Mouse (Mus musculus) liver, embryonic 16.5 days (tissue): ENCODE data around the gene Acot1. TPM values are rescaled to one million over a fixed set of nuclear protein-coding genes. Genes with fewer than 3 reads are reported as not detected.

Source experiments
- ATAC-seq: fragments of 200-750 bp; cut with Nextera tagmentation; 2 replicates; pipeline ENCODE4 v1.8.0; 2017; ENCODE audit warnings: low read depth, mild to moderate bottlenecking, moderate number of reproducible peaks, moderate library complexity
- H3K27ac ChIP-seq: fragments of 300-500 bp; sonication (generic); 2 replicates; pipeline ENCODE4 v1.5.1; 2014; ENCODE audit warnings: mild to moderate bottlenecking, low read length
- H3K27me3 ChIP-seq: fragments of 300-500 bp; sonication (generic); 2 replicates; pipeline ENCODE4 v1.6.1; 2014; ENCODE audit warnings: low read depth, low read length, mixed read lengths; ENCODE audit not compliant: control insufficient read depth, insufficient read depth
- H3K36me3 ChIP-seq: fragments of 300-500 bp; sonication (generic); 2 replicates; pipeline ENCODE4 v1.6.1; 2014; ENCODE audit warnings: mild to moderate bottlenecking; ENCODE audit not compliant: control insufficient read depth, insufficient read depth
- H3K4me1 ChIP-seq: fragments of 300-500 bp; sonication (generic); 2 replicates; pipeline ENCODE4 v1.6.1; 2014; ENCODE audit warnings: low read depth, low read length, mixed read lengths; ENCODE audit not compliant: control insufficient read depth
- H3K4me2 ChIP-seq: fragments of 300-500 bp; sonication (generic); 2 replicates; pipeline ENCODE4 v1.6.1; 2014; ENCODE audit warnings: low read depth, low read length, mixed read lengths
- H3K4me3 ChIP-seq: fragments of 300-500 bp; sonication (generic); 2 replicates; pipeline ENCODE4 v1.5.1; 2014; ENCODE audit warnings: low read depth, mild to moderate bottlenecking, low read length
- H3K9ac ChIP-seq: fragments of 300-500 bp; sonication (generic); 2 replicates; pipeline ENCODE4 v1.6.1; 2014; ENCODE audit warnings: low read depth, low read length
- H3K9me3 ChIP-seq: fragments of 300-500 bp; sonication (generic); replicated peaks from 2 replicates; pipeline ENCODE4 v1.6.1; 2016; ENCODE audit warnings: low read length; ENCODE audit not compliant: control insufficient read depth
- WGBS: fragments of 180-500 bp; shearing (Covaris S2); extraction: QIAGEN DNeasy Blood & Tissue Kit; methylation state at CpG from one replicate; pipeline ENCODE4 v1.1.7; 2014; ENCODE audit not compliant: insufficient replicate concordance; 5-methylcytosine and 5-hydroxymethylcytosine counted together
- polyA plus RNA-seq: library from polyadenylated mRNA; unstranded; fragments of >200 nt; fragmentation: Nextera tagmentation; extraction: Ambion mirVana; gene quantifications from 2 replicates; pipeline ENCODE4 v1.2.1, GENCODE M21; 2015

Acot1 gene
- polyA plus RNA-seq, 1 experiment from 2014 or later = 30.2 TPM

GRCm38 (mm10) chr12:84063833-84064232, 54.5 kb downstream of the Acot1 start:
- Histone ChIP-seq H3K9me3 (no peaks in the 10 kb centered on the region), H3K4me3 (no peak overlapping the region), H3K36me3 (no peaks in the 10 kb centered on the region), H3K4me1 (no peaks in the 10 kb centered on the region), H3K27me3 (peaks cover 14% of the 10 kb centered on the region), H3K27ac (no peak overlapping the region), H3K4me2 (no peak overlapping the region), H3K9ac (no peak overlapping the region)
- no peak for ATAC-seq
- WGBS = 66% methylated on average over 2 of the region's 2 CpGs

- H3K4me2 ChIP-seq = no peak overlapping the region
- 54% methylated on average over 8 of the region's 8 CpGs for WGBS
Observed at GRCm38 (mm10) chr12:84064621-84065020, 55.3 kb downstream of the Acot1 start.

GRCm38 (mm10) chr12:84067752-84068151, 58.5 kb downstream of the Acot1 start:
- Histone ChIP-seq H3K9me3 (no peaks in the 10 kb centered on the region), H3K27me3 (peaks cover 34% of the 10 kb centered on the region)

More at GRCm38 (mm10) chr12:84064621-84065020, 55.3 kb downstream of the Acot1 start:
- no peaks in the 10 kb centered on the region for H3K36me3 ChIP-seq
- no peak for ATAC-seq
- H3K27ac ChIP-seq = no peak overlapping the region
- H3K4me1 ChIP-seq = no peaks in the 10 kb centered on the region
- H3K9ac ChIP-seq = no peak overlapping the region
- H3K27me3 ChIP-seq = peaks cover 20% of the 10 kb centered on the region
- H3K9me3 ChIP-seq = no peaks in the 10 kb centered on the region
- H3K4me3 ChIP-seq = no peak overlapping the region

More at GRCm38 (mm10) chr12:84067752-84068151, 58.5 kb downstream of the Acot1 start:
- WGBS = 67% methylated on average over 4 of the region's 4 CpGs
- H3K9ac ChIP-seq = no peak overlapping the region
- H3K27ac ChIP-seq = no peak overlapping the region
- no peaks in the 10 kb centered on the region for H3K4me1 ChIP-seq
- no peak for ATAC-seq
- no peak overlapping the region for H3K4me2 ChIP-seq
- H3K4me3 ChIP-seq = no peak overlapping the region
- no peaks in the 10 kb centered on the region for H3K36me3 ChIP-seq

Other genes with a start within 250 kb of the Acot1 start
- gene Papln, start 245.9 kb upstream of the Acot1 start, polyA plus RNA-seq = 1.3 and 1.7 TPM in 2 replicates
- 16.8 and 17.4 TPM in 2 replicates for gene Numb, start 87.6 kb upstream of the Acot1 start, polyA plus RNA-seq
- gene Riox1, start 58.9 kb upstream of the Acot1 start, polyA plus RNA-seq = 4.4 and 4.6 TPM in 2 replicates
- gene Heatr4, start 24.6 kb upstream of the Acot1 start, polyA plus RNA-seq = not detected in 2 replicates
- 11.2 and 12.3 TPM in 2 replicates for gene Acot2, start 21.6 kb upstream of the Acot1 start, polyA plus RNA-seq
- gene Acot4, start 28.9 kb downstream of the Acot1 start, polyA plus RNA-seq = 8.4 and 10.0 TPM in 2 replicates
- not detected in 2 replicates for gene Gm49366, start 29.4 kb downstream of the Acot1 start, polyA plus RNA-seq
- 6.3 and 6.7 TPM in 2 replicates for gene Acot3, start 42.7 kb downstream of the Acot1 start, polyA plus RNA-seq
- gene Acot5, start 59.8 kb downstream of the Acot1 start, polyA plus RNA-seq = not detected in 2 replicates
- gene Acot6, start 91.2 kb downstream of the Acot1 start, polyA plus RNA-seq = 0.33 and 0.41 TPM in 2 replicates
- gene Dnal1, start 104.9 kb downstream of the Acot1 start, polyA plus RNA-seq = 0.33 and 0.42 TPM in 2 replicates
- 0.12 and 0.14 TPM in 2 replicates for gene Pnma1, start 139.0 kb downstream of the Acot1 start, polyA plus RNA-seq
- gene Elmsan1, start 209.4 kb downstream of the Acot1 start, polyA plus RNA-seq = 6.9 and 7.8 TPM in 2 replicates